Mouse (Mus musculus): ENCODE results near the gene Barhl1.

Gene Barhl1

DNA sequence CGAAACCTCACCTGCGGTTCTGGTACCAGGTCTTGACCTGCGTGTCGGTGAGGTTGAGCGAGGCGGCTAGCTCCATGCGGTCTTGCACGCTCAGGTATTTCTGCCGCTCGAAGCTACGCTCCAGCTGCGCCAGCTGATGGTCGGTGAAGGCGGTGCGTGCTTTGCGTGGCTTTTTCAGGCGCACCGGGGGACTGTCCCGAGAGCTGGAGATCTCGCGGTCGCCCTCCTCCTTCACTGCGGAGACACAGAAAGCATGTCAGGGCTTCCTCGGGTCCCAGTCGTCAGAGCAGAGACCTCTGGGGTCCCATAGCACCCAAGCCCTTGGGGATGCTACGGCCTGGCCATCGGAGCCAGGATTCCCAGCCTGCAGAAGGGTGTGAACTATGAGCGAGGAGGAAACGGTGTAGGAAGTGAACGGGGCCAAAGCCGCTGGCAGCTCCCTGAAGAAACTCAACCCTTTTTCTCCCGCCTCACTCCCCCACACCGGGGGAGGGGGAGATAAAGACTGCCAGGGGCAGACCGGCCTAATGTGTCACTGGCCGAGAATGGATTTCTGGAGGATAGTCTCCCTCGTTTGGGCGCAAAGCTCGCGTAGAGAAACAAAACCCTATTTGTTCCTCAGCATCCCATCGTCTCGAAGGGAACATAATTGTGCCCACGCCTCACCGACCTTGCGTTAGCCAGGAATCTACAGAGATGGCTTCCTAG, 5.0 kb downstream of the Barhl1 start:
- DNase-seq (ENCODE audit: low read depth, low spot score) = no peak

DNA sequence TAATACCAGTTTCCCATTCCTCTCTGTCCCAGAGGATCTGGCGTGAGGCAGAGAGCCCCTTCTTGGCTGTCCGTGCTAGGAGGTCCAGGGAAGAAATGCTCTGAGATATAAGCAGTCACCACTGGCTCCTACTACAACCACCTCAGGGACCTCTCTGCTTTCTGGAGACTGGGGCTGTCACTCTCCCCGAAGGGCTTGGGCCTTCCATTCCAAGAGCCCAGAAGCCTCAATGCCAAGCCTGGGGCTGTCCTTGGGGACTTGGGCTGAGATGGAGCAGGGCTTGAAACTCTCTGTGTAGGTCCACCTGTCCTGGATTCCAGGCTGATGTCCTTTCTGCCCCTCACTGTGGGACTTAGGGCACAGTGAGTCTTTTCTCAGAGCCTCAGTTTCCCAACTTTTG, 5.6 kb downstream of the Barhl1 start:
- no peak for DNase-seq (ENCODE audit: low read depth, low spot score)

DNA sequence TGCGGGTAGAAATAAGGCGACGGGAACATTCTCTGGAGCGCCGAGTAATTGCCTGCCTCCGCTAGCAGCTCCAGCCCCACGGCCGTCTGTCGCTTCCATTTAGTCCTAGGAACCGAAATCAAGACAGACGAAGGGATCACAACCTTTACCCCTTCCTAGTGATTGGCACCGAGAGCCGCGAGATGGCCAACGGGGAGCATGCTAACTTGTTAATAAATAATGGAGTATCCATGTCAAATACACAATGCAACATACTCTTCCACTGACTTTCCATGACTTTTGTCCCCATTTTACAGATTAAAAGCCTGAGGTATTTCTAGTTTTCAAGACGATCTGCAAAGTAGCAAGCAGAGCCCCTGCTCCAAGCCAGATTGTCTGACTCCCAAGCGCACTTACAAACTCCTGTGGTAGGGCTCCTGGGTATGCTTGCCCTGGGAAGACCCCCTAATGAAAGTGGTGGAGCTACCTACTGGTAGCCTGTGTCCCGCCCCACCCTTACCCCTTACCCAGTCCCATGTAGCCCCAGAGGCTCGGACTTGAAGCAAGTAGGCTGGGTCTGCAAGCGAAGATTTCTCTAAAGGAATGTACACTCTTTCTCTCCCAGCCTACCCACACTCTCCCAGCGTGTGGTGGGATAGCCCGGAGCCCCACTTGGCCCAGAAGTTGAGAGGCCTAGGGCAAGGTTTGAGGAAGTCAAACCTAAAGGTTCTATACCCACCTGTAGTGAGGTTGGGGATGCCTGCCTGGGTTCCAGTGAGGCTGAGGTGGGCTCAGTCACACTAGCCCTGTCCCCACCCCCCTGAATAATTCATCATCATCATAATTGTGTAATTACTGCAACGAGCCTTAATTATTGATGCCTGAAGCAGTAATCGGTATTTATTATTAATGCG, 6.4 kb downstream of the Barhl1 start:
- DNase-seq (ENCODE audit: low read depth, low spot score) = no peak

DNA sequence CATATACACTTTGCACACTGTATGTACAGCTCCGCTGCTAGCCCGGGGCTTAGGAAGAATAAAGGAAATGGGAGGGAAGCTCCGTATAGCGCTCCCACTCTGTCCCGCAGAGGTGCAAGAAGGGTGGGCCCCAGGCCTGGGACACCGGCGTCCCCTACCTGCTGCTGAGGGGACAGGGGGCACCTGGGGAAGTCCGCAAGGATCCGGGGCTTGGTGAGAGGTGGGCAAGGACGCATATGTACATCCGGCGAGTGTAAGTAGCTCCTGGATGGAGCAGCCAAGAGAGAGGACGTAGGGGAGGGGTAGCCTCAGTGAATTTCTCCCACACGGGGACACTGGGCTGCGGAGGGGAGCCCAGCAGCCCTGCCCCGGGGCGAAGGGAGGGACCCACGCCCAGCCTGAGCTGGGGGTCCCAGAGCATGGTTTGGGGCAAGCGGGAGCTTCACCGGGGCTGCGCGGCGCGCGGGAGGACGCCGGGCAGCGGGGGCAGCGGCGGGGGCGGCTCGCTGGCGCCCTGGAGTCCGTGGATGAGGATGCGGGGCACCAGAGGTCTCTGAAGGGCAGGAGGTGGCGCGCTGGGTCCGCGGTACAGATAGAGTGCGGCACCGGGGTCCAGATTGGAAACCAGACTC, 7.2 kb downstream of the Barhl1 start:
- DNase-seq (ENCODE audit: low read depth, low spot score) = no peak

DNA sequence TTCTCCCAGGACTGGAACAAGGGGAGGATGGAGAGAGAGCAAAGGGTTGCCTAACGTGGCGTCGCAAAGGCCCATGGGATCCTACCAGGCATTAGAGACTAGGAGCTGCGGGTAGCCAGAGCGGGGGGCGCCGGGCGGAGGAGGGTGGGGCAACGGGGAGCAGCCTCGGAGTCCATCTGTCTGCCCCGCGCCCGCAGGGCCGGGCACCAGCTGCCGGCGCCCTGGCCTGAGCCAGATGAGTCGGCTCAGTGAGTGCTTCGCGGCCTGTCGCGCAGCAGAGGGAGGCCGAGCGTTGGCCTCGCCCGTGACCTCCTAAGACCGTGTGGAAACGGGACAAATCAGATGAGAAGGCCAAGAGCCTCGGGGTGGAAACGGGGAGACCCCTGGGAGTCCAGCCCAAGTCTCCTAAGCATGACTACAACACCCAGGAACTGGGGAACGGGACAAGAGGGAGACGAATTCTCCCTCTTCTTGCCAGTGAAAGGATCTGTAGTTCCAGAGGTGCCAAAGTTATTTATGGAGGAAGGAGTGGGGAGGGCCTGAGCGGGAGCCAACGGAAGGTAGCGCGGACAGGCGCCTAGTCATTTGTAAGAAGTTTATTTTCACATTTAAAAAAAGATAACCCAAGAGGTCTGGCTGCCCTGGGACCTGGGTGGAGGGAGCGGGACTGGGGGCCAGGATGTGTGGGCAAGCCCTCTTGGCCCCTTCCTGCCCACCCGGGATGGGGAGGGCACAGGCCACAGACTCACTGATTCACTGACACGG, 7.9 kb downstream of the Barhl1 start:
- no peak for DNase-seq (ENCODE audit: low read depth, low spot score)

GRCm38 (mm10) chr2:28907691-28908388, 8.6 kb downstream of the Barhl1 start:
- DNase-seq (ENCODE audit: low read depth, low spot score) = no peak

DNA sequence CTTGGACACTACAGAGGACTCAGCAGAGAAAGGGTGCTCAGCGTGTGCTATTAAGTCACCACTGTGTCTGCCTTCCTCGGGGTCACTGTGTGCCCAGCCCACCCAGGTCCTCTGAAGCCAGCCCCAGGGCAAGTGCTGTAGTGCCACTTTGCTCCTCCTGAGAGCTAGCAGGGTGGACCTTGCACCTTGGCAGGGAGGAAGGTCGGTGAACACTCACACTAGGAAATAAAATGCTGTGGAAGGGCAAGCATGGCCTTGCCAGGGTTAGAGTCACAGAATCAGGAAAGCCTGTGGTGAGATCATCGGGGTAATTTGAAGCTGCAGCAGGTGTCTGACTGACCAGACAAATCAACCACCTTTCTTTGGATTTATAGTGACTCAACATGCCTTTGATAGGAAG, 10.9 kb downstream of the Barhl1 start:
- no peak for DNase-seq (ENCODE audit: low read depth, low spot score)

DNA sequence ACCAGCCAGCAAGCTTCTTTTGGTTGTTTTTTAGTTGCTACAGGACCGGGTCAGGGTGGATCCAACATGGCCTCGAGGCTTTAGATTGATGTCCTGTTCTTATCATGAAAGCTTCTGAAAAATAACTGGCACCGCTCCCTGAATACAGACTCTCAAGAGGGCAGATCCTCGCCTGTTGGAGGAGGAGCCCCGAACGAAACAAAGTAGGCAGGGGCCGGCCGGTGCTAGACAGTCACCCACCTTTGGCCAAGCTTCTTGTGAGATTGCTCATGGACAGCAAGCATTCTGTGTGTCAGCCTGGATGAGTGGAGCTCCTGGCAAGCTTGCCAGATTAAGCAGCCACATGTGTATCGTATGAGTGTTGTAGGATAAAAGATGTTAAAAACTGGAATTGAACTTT, 11.7 kb downstream of the Barhl1 start:
- DNase-seq (ENCODE audit: low read depth, low spot score) = no peak

DNA sequence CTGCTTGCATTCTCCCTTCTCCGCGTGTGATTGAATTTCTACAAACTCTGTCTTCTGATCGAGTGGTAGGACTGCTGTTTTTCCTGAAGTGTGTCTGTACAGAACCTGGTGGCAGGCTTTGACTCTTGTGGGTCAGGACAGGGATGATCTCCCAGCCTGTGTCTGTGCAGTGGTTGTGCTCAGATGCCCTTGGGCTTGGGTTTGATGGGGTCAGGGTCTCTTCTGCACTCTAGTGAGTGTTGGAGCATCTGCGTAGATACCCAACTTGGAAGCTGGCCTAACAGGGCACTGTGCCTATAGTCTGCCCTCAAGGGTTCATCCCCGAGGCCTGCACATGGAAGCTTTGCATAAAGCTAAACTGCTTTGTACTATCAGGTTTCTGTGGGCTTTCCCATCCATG, 12.6 kb downstream of the Barhl1 start:
- no peak for DNase-seq (ENCODE audit: low read depth, low spot score)

- DNase-seq (ENCODE audit: low read depth, low spot score) = no peak
These were observed 14.2 kb downstream of the Barhl1 start for GRCm38 (mm10) chr2:28902291-28902690.

DNA sequence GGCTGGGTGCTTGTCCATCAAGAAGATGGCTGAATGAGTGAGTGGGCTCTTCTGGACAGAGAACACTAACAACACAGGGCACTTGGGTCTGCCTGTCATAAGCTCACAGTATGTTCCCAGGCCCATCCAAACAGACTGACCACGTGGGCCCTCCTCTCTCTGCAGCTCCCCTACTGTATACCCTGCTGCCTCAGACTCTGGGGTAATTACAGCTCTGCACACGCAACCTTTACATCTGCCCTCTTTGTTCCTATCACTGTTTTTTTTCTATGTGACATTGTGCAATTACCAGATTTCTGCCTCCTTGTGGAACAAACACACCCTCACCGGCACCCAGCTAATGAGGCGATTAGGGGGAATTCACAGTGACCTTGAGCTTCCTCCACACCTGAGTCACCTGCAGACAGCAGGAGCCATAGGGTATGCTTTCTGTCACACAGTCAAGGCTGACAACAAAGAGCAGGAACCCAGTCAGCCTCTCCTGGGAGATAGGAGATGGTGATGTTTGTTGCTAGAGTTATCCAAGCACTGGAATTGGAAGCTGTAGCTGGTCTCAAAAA, 19.0 kb downstream of the Barhl1 start:
- no peak for DNase-seq (ENCODE audit: low read depth, low spot score)

GRCm38 (mm10) chr2:28895876-28896275, 20.6 kb downstream of the Barhl1 start:
- no peak for DNase-seq (ENCODE audit: low read depth, low spot score)

DNA sequence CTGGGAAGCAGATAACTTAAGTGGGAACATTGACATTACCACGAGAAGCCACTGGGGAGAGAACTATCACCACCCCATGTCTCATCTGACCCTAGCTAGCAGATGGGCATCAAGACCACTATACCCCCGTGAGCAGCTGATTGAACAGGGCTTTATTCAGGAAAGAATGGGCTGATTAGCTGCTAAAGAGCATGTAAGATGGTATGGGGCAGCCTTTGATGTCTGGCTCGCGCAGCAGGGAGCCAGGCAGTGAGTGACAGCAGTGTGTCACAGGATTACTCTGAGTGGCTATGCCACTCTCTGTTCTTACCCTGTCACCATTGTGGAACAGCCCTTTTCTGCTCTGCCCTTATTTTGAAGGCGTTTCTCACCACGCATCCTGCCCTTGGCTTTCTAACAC, 22.9 kb downstream of the Barhl1 start:
- no peak for DNase-seq (ENCODE audit: low read depth, low spot score)

DNA sequence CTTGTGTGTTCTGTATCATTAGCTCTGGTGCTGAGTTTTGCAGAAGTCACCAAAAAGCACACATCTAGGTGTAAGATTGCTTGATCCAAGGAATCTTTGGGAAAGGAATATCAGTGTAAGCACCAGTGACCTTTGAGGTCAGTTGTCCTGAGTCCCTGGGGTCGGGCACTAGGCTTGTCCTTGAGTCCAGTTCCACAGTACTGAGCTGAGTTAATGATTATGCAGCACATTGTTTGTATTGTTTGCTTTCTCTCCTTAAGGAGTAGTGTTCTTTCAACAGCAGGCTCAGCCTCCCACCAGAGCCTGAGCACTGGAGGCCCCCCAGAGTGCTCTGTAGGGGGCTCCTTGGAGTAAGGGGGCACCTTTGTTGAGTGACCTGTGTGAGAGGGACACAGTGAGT, 23.7 kb downstream of the Barhl1 start:
- no peak for DNase-seq (ENCODE audit: low read depth, low spot score)

DNA sequence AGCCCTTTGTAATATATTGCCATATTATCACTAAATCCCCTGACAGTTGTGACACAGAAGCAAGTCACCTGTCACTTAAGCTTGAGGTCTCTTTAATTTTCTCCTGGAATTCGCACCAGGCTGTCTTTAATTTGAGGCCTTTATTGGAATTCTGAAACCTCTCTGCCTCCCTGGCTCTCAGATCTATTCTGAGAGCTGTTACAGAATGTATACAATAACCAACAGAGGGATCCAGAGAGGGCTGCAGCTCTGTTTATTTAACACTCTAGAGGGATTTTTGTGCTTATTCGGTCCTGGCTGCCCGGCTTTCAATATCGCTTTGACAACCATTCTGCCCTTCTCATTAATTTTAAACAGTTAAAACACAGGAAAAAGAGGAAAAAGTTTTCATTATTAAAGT, 31.6 kb downstream of the Barhl1 start:
- DNase-seq (ENCODE audit: low read depth, low spot score) = no peak

DNA sequence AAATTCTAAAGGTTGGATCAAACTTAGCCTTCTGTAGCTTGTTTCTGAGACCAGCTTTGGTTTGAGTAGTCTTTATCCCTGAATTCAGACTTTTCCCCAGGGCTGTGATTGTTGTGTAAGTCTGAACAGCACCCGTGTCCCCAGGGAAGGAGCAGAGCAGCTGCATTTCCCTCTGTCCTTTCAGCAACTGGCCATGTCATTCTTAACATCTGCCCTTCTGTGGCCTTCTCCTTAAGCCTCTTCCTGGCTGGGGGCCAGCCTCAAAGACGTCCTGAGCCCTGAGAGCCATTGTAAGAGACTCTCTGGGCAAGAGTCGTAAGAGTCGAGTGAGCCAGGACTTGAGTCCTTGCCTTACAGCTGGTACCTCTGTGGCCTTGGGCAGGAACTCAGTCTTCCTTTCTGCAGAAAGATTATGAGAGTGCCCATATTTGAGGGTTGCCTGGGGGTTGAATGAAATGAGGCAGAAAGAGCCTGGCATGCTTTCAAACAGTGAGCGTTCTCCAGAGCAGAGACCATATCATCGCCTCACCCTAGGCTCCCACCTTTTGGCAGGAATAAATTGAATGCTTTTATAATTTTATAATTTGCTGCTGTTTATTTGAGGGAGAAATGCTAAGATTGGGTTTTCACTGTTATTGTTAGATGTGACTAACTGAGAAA, 33.5 kb downstream of the Barhl1 start:
- DNase-seq (ENCODE audit: low read depth, low spot score) = no peak

GRCm38 (mm10) chr2:28882047-28882446, 34.4 kb downstream of the Barhl1 start:
- no peak for DNase-seq (ENCODE audit: low read depth, low spot score)

DNA sequence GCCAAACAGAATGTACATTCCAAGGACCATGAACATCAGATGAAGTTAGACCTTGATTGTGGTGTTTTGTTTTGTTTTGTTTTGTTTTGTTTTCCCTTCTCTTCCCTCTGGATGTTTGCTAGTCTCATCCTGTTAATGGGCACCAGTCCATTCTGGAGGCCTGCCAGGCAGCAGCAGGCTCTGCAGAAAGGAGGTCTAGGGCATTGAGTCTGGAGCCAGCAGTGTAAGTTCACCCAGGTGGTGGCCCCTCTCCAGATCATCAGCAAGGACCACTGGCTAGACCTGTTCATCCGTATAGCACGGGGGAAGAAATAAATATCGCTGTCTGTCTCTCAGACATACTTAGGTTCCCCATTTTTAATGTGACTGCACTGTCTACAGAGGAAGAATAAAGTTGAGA, 35.2 kb downstream of the Barhl1 start:
- DNase-seq (ENCODE audit: low read depth, low spot score) = no peak

- DNase-seq (ENCODE audit: low read depth, low spot score) = no peak
These were observed 40.9 kb downstream of the Barhl1 start for GRCm38 (mm10) chr2:28875554-28875953.

- no peak for DNase-seq (ENCODE audit: low read depth, low spot score)
These were observed 49.0 kb downstream of the Barhl1 start for GRCm38 (mm10) chr2:28867495-28867894.

All from c-Kit-negative CD71-positive TER-119-positive erythroid progenitor cells, embryonic 14.5 days (primary cell).